Mouse (Mus musculus): ENCODE measurements around the gene Pdlim5. TPM values are rescaled to one million over a fixed set of nuclear protein-coding genes. Genes with fewer than 3 reads are reported as not detected.

Pdlim5 gene
- polyA plus RNA-seq, 1 experiment from 2014 or later: 28.9 TPM

- TF ChIP-seq CTCF (IDR thresholded peaks at IDR 0.05; ENCODE audit: low read depth) (no peak), EP300 (optimal IDR thresholded peaks at IDR 0.05) (no peak)
- no peak overlapping the region for H3K9ac ChIP-seq (ENCODE audit: low read length)
- H3K9me3 ChIP-seq (ENCODE audit: control insufficient read depth, low read length): no peaks in the 10 kb centered on the region
- DNase-seq (ENCODE audit: low spot score) (no peak), ATAC-seq (ENCODE audit: low FRiP score, low TSS enrichment) (no peak)
- H3K4me1 ChIP-seq (replicated peaks; ENCODE audit: control insufficient read depth, insufficient read depth): no peaks in the 10 kb centered on the region
- no peak overlapping the region for H3K27ac ChIP-seq (replicated peaks)
- no peak overlapping the region for H3K4me2 ChIP-seq (replicated peaks; ENCODE audit: low read depth)
- H3K27me3 ChIP-seq (ENCODE audit: control insufficient read depth, insufficient read depth, low read length): no peaks in the 10 kb centered on the region
- WGBS: 72% methylated on average over 3 of the region's 3 CpGs
- H3K36me3 ChIP-seq (ENCODE audit: control insufficient read depth, insufficient read depth, low read length): no peaks in the 10 kb centered on the region
- no peak overlapping the region for H3K4me3 ChIP-seq (ENCODE audit: low read depth, low read length)
These were observed 36.0 kb upstream of the Pdlim5 start for GRCm38 (mm10) chr3:142431481-142431880.

GRCm38 (mm10) chr3:142430048-142430447 lies 34.6 kb upstream of the Pdlim5 start:
- no peaks in the 10 kb centered on the region for H3K9me3 ChIP-seq (ENCODE audit: control insufficient read depth, low read length)
- no peak for TF ChIP-seq EP300 (optimal IDR thresholded peaks at IDR 0.05)
- TF ChIP-seq CTCF (IDR thresholded peaks at IDR 0.05; ENCODE audit: low read depth): no peak
- no peak overlapping the region for H3K4me3 ChIP-seq (ENCODE audit: low read depth, low read length)
- H3K36me3 ChIP-seq (ENCODE audit: control insufficient read depth, insufficient read depth, low read length): no peaks in the 10 kb centered on the region
- ATAC-seq (ENCODE audit: low FRiP score, low TSS enrichment): no peak
- H3K4me2 ChIP-seq (replicated peaks; ENCODE audit: low read depth): no peak overlapping the region
- H3K27ac ChIP-seq (replicated peaks): no peak overlapping the region
- no peak for DNase-seq (ENCODE audit: low spot score)
- 51% methylated on average over 4 of the region's 4 CpGs for WGBS
- no peaks in the 10 kb centered on the region for H3K27me3 ChIP-seq (ENCODE audit: control insufficient read depth, insufficient read depth, low read length)
- no peaks in the 10 kb centered on the region for H3K4me1 ChIP-seq (replicated peaks; ENCODE audit: control insufficient read depth, insufficient read depth)
- H3K9ac ChIP-seq (ENCODE audit: low read length): no peak overlapping the region

DNA sequence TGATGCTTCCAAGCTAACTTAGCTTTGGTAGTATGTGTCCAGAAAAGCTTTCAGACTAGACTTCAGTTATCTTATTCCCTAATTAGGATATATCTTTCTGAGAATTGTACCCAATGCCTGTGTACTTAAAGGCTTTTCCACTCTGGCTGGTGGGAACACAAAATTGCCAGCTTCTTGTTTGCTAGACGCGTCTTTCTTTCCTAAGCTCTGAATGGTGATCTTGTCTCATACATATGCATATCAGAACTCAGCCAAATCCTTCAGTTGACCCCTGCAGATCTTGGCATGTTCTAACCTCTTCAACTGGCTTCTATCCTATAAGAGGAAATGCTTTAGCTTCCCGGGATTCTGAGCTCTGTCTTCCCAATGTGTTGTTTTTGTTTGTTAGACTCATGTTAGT lies 31.3 kb upstream of the Pdlim5 start:
- H3K36me3 ChIP-seq (ENCODE audit: control insufficient read depth, insufficient read depth, low read length): no peaks in the 10 kb centered on the region
- ATAC-seq (ENCODE audit: low FRiP score, low TSS enrichment): no peak
- no peaks in the 10 kb centered on the region for H3K4me1 ChIP-seq (replicated peaks; ENCODE audit: control insufficient read depth, insufficient read depth)
- 52% methylated on average over 3 of the region's 3 CpGs for WGBS
- H3K9me3 ChIP-seq (ENCODE audit: control insufficient read depth, low read length): no peaks in the 10 kb centered on the region
- H3K4me3 ChIP-seq (ENCODE audit: low read depth, low read length): no peak overlapping the region
- H3K27me3 ChIP-seq (ENCODE audit: control insufficient read depth, insufficient read depth, low read length): no peaks in the 10 kb centered on the region
- no peak overlapping the region for H3K4me2 ChIP-seq (replicated peaks; ENCODE audit: low read depth)
- no peak overlapping the region for H3K27ac ChIP-seq (replicated peaks)
- no peak overlapping the region for H3K9ac ChIP-seq (ENCODE audit: low read length)
- TF ChIP-seq CTCF (IDR thresholded peaks at IDR 0.05; ENCODE audit: low read depth) (no peak), EP300 (optimal IDR thresholded peaks at IDR 0.05) (no peak)
- DNase-seq (ENCODE audit: low spot score): no peak

DNA sequence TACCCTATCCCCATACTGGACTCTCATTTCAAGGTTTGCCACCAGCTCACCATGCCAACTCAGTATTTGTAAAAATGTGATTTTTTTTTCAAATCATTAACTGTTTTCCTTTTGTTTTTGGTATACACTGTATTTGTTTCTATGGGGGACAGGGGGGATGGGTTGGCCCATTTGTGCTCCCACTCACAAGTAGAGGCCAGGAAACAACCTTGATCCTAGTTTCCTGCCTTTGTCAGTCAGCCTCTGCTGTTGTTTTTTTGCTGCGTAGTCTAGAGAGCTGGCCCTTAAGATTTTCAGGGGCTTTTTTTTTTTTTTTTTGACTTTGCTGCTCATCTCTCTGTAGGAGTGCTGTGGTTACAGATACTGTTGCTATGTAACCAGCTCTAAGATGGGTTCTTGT lies 28.6 kb upstream of the Pdlim5 start:
- ATAC-seq (ENCODE audit: low FRiP score, low TSS enrichment) (no peak), DNase-seq (ENCODE audit: low spot score) (no peak)
- Histone ChIP-seq H3K4me3 (ENCODE audit: low read depth, low read length) (no peak overlapping the region), H3K36me3 (ENCODE audit: control insufficient read depth, insufficient read depth, low read length) (no peaks in the 10 kb centered on the region), H3K9ac (ENCODE audit: low read length) (no peak overlapping the region), H3K27me3 (ENCODE audit: control insufficient read depth, insufficient read depth, low read length) (no peaks in the 10 kb centered on the region), H3K27ac (replicated peaks) (no peak overlapping the region), H3K9me3 (ENCODE audit: control insufficient read depth, low read length) (no peaks in the 10 kb centered on the region), H3K4me2 (replicated peaks; ENCODE audit: low read depth) (no peak overlapping the region), H3K4me1 (replicated peaks; ENCODE audit: control insufficient read depth, insufficient read depth) (no peaks in the 10 kb centered on the region)
- WGBS: 83% methylated on average over 1 of the region's 1 CpGs
- no peak for TF ChIP-seq EP300 (optimal IDR thresholded peaks at IDR 0.05)
- TF ChIP-seq CTCF (IDR thresholded peaks at IDR 0.05; ENCODE audit: low read depth): no peak

DNA sequence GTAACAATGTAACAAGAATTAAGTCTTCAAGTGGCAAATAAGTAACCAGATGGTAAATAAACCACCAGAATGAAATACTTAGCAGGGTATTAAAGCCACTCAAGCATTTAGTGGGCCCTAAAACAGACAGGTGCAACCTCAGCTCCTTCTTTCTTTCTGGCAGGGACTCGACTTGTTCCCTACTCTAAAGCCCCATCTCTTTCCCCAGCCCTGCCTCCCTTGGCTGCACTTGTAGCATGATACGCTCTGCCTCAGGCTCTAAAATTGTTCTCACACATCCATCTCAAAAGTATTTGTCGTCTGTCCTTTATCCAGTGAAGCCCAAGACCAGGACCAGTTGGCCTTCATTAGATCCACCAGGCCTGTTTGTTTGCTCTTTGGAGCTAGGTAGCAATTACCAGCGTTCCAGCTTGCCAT lies 28.0 kb upstream of the Pdlim5 start:
- DNase-seq (ENCODE audit: low spot score): no peak
- no peak overlapping the region for H3K9ac ChIP-seq (ENCODE audit: low read length)
- no peak overlapping the region for H3K4me2 ChIP-seq (replicated peaks; ENCODE audit: low read depth)
- no peak for ATAC-seq (ENCODE audit: low FRiP score, low TSS enrichment)
- no peaks in the 10 kb centered on the region for H3K36me3 ChIP-seq (ENCODE audit: control insufficient read depth, insufficient read depth, low read length)
- TF ChIP-seq CTCF (IDR thresholded peaks at IDR 0.05; ENCODE audit: low read depth) (no peak), EP300 (optimal IDR thresholded peaks at IDR 0.05) (no peak)
- no peak overlapping the region for H3K4me3 ChIP-seq (ENCODE audit: low read depth, low read length)
- no peaks in the 10 kb centered on the region for H3K4me1 ChIP-seq (replicated peaks; ENCODE audit: control insufficient read depth, insufficient read depth)
- no peak overlapping the region for H3K27ac ChIP-seq (replicated peaks)
- no peaks in the 10 kb centered on the region for H3K27me3 ChIP-seq (ENCODE audit: control insufficient read depth, insufficient read depth, low read length)
- 43% methylated on average over 4 of the region's 4 CpGs for WGBS
- no peaks in the 10 kb centered on the region for H3K9me3 ChIP-seq (ENCODE audit: control insufficient read depth, low read length)

DNA sequence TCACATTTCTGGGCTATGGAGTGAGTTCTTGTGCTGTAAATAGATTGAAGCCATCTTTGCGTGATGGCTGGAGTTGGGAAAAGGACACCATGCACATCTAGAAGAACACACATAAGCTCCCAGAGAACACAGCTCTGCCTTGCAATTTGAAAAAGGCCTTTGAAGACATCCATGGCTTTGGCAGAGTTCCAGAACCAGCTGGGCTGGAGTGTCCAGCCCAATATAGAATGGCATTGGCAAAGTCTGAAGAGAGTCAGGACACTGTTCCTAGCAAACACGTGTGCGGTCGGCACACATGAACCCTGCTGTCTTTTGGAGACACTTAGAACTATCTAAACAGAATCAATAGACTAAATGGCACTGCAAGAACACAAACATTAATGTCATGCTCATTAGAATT lies 26.7 kb upstream of the Pdlim5 start:
- DNase-seq (ENCODE audit: low spot score) (no peak), ATAC-seq (ENCODE audit: low FRiP score, low TSS enrichment) (no peak)
- Histone ChIP-seq H3K4me3 (ENCODE audit: low read depth, low read length) (no peak overlapping the region), H3K27ac (replicated peaks) (no peak overlapping the region), H3K27me3 (ENCODE audit: control insufficient read depth, insufficient read depth, low read length) (no peaks in the 10 kb centered on the region), H3K9ac (ENCODE audit: low read length) (no peak overlapping the region), H3K9me3 (ENCODE audit: control insufficient read depth, low read length) (no peaks in the 10 kb centered on the region), H3K4me1 (replicated peaks; ENCODE audit: control insufficient read depth, insufficient read depth) (no peaks in the 10 kb centered on the region), H3K36me3 (ENCODE audit: control insufficient read depth, insufficient read depth, low read length) (no peaks in the 10 kb centered on the region), H3K4me2 (replicated peaks; ENCODE audit: low read depth) (no peak overlapping the region)
- TF ChIP-seq EP300 (optimal IDR thresholded peaks at IDR 0.05) (no peak), CTCF (IDR thresholded peaks at IDR 0.05; ENCODE audit: low read depth) (no peak)
- WGBS: 67% methylated on average over 4 of the region's 4 CpGs

Data from stomach, postnatal 0 days (tissue).